Mouse (Mus musculus): ENCODE results near the gene Retreg3.

DNA sequence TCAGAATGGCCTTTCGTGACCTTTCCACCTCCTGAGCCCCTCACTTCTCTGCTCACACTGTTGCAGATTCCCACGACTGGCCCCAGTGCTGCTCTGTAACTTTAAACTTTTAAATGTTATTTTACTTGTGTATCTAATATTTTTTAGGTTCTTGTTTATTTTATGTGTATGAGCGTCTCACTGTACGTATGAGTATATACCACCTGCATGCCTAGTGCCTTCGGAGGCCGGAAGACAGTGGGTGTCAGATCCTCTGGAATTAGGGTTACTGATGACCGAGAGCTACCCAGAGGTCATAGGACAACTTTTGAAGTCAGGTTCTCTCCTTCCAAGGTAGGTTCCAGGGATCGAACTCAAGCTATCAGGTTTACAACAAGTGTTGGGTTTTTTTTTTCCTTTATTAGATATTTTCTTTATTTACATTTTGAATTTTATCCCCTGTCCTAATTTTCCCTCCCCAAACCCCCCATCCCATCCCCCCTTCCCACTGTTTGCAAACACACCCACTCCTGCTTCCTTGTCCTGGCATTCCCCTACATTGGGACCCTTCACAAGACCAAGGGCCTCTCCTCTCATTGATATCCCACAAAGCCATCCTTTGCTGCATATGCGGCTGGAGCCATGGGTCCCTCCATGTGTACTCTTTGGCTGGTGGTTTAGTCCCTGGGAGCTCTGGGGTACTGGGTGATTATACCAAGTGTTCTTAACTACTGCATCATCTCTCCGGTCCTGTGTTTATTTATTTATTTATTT is 22.7 kb upstream of the Retreg3 start:
- TF ChIP-seq POLR2A (IDR thresholded peaks at IDR 0.05; ENCODE audit: insufficient read depth, low read depth, low read length), result no peak
- TF ChIP-seq CTCF (IDR thresholded peaks at IDR 0.05), result no peak

Measured in heart, adult 2 months (tissue).